Mouse (Mus musculus) liver, adult 2 months (tissue): ENCODE data around the gene Gm28308.

ENCODE experiments used
- CTCF ChIP-seq: fragments of 200-500 bp; IDR thresholded peaks from 2 replicates; pipeline ENCODE4 v1.5.1; 2011; ENCODE audit warnings: low read depth, low read length, control low read depth
- POLR2A ChIP-seq: fragments of 200-500 bp; IDR thresholded peaks from 2 replicates; pipeline ENCODE4 v1.6.1; 2011; ENCODE audit warnings: low read length, control low read depth; ENCODE audit not compliant: insufficient read depth; ENCODE audit errors: extremely low read depth

DNA sequence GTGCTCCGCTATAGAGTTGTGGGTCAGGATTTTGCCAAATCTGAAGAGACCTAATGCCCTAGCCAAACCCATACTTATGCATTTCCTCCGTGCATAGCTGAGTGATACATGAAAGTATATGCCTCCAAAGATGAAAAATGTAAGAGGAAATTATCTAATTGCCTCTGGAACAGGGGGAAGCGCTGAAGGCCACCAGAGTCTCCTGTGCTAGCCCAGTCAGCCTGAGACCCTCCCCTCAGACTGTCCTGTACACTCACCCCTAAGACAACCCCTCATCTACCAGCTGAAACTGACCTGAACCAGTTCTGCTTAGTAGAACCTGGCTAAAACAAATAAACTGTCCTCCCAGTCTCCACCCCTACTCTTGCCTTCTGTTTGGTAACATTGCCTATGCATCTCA, 32.4 kb downstream of the Gm28308 start:
- no peak for TF ChIP-seq CTCF
- TF ChIP-seq POLR2A, result no peak
